Mouse (Mus musculus) large intestine, adult 2 months (tissue): ENCODE measurements around the gene Atg101. TPM values are rescaled to one million over a fixed set of nuclear protein-coding genes. Genes with fewer than 3 reads are reported as not detected.

Source experiments
- DNase-seq: peaks from one replicate; pipeline ENCODE4 v3.0.0-alpha.2; 2012; ENCODE audit warnings: low read depth, low spot score
- WGBS: fragments of 180-500 bp; shearing (Covaris S2); methylation state at CpG from one replicate; pipeline ENCODE4 v1.1.7; 2018; 5-methylcytosine and 5-hydroxymethylcytosine counted together
- polyA plus RNA-seq: library from polyadenylated mRNA; depleted of rRNA; stranded (reverse); fragments of >200 nt; gene quantifications from 2 replicates; pipeline ENCODE4 v1.2.3, GENCODE M21; 2012; rRNA removed

Atg101 gene
- 36.1 and 37.9 TPM in 2 replicates for polyA plus RNA-seq

GRCm38 (mm10) chr15:101283911-101284750, at the start of gene Atg101:
TSS of gene Atg101 (plus strand) at chr15:101284272.
- DNase-seq, result no peak
- WGBS, result under 1% methylated on average over 61 of the region's 61 CpGs

GRCm38 (mm10) chr15:101234611-101235341, 49.3 kb upstream of the Atg101 start:
- DNase-seq, result no peak
- 26% methylated on average over 10 of the region's 10 CpGs for WGBS

GRCm38 (mm10) chr15:101235342-101235698, 48.8 kb upstream of the Atg101 start:
- WGBS, result 13% methylated on average over 5 of the region's 5 CpGs
- DNase-seq, result no peak

GRCm38 (mm10) chr15:101235728-101236327, 48.2 kb upstream of the Atg101 start:
- no peak for DNase-seq
- WGBS, result 22% methylated on average over 12 of the region's 12 CpGs

- DNase-seq, result no peak
- 8% methylated on average over 3 of the region's 3 CpGs for WGBS
Measured at GRCm38 (mm10) chr15:101236878-101237277, 47.2 kb upstream of the Atg101 start.

- whole genome bisulfite sequencing, result 4% methylated on average over 28 of the region's 28 CpGs
- no peak for DNase-seq
Measured at GRCm38 (mm10) chr15:101238885-101239511, 45.1 kb upstream of the Atg101 start.

GRCm38 (mm10) chr15:101239821-101240220, 44.3 kb upstream of the Atg101 start:
- DNase-seq, result no peak
- WGBS, result 63% methylated on average over 8 of the region's 8 CpGs

GRCm38 (mm10) chr15:101240799-101241204, 43.3 kb upstream of the Atg101 start:
- WGBS, result under 1% methylated on average over 10 of the region's 10 CpGs

GRCm38 (mm10) chr15:101241236-101241635, 42.8 kb upstream of the Atg101 start:
- WGBS, result 36% methylated on average over 9 of the region's 9 CpGs
- no peak for DNase-seq

More at GRCm38 (mm10) chr15:101240799-101241204, 43.3 kb upstream of the Atg101 start:
- DNase-seq, result no peak

- WGBS, result 86% methylated on average over 9 of the region's 9 CpGs
- DNase-seq, result no peak
Measured at GRCm38 (mm10) chr15:101241853-101242252, 42.2 kb upstream of the Atg101 start.

- DNase-seq, result no peak
- WGBS, result 20% methylated on average over 8 of the region's 8 CpGs
Measured at GRCm38 (mm10) chr15:101242645-101243044, 41.4 kb upstream of the Atg101 start.

GRCm38 (mm10) chr15:101244012-101244411, 40.1 kb upstream of the Atg101 start:
- no peak for DNase-seq
- WGBS, result 80% methylated on average over 3 of the region's 3 CpGs

GRCm38 (mm10) chr15:101246231-101247154, 37.6 kb upstream of the Atg101 start:
- WGBS, result 1% methylated on average over 56 of the region's 56 CpGs
- DNase-seq, result peak; percentile 93

GRCm38 (mm10) chr15:101247155-101247498, 36.9 kb upstream of the Atg101 start:
- 82% methylated on average over 1 of the region's 1 CpGs for WGBS
- DNase-seq, result no peak

GRCm38 (mm10) chr15:101248029-101248710, 35.9 kb upstream of the Atg101 start:
- no peak for DNase-seq
- 68% methylated on average over 5 of the region's 5 CpGs for WGBS

GRCm38 (mm10) chr15:101250220-101250800, 33.8 kb upstream of the Atg101 start:
- DNase-seq, result no peak
- WGBS, result 71% methylated on average over 9 of the region's 9 CpGs

GRCm38 (mm10) chr15:101251930-101252329, 32.1 kb upstream of the Atg101 start:
- no peak for DNase-seq
- 88% methylated on average over 5 of the region's 5 CpGs for WGBS

- no peak for DNase-seq
- 68% methylated on average over 6 of the region's 6 CpGs for WGBS
Measured at GRCm38 (mm10) chr15:101252614-101253013, 31.5 kb upstream of the Atg101 start.
